Mouse (Mus musculus) MEL (cell line): ENCODE data around the gene Neurod2.

Source experiments
- JUND ChIP-seq: IDR thresholded peaks from 2 replicates; pipeline ENCODE4 v1.6.1; 2011; ENCODE audit warnings: low read depth, mild to moderate bottlenecking, improper control_type of control experiment, low read length
- KAT2A ChIP-seq: conservative IDR thresholded peaks from 2 replicates; pipeline ENCODE4 v1.6.1; 2012; ENCODE audit warnings: low read depth, low read length, improper control_type of control experiment, inconsistent platforms
- POLR2A ChIP-seq, 2 experiments: IDR thresholded peaks; 2 replicates each; pipeline ENCODE4 v1.6.1; 2011 to 2012; ENCODE audit warnings: low read length in 2 of 2, mild to moderate bottlenecking in 2 of 2, control low read depth in 1 of 2, improper control_type of control experiment in 1 of 2, low read depth in 1 of 2, moderate library complexity in 1 of 2; ENCODE audit not compliant: control insufficient read depth in 1 of 2, insufficient read depth in 1 of 2, poor library complexity in 1 of 2
- TAL1 ChIP-seq: IDR thresholded peaks from 2 replicates; pipeline ENCODE4 v1.6.1; 2012; ENCODE audit warnings: mild to moderate bottlenecking, inconsistent platforms, low read length, moderate library complexity, mixed read lengths
- TCF12 ChIP-seq: IDR thresholded peaks from 2 replicates; pipeline ENCODE4 v1.6.1; 2014; ENCODE audit warnings: low read depth, mild to moderate bottlenecking, inconsistent platforms, low read length, improper control_type of control experiment, moderate library complexity
- USF1 ChIP-seq: IDR thresholded peaks from 2 replicates; pipeline ENCODE4 v1.6.1; 2014; ENCODE audit warnings: low read depth, mild to moderate bottlenecking, inconsistent platforms, low read length, improper control_type of control experiment, moderate library complexity
- ZC3H11A ChIP-seq: IDR thresholded peaks from 2 replicates; pipeline ENCODE4 v1.6.1; 2012; ENCODE audit warnings: low read depth, mild to moderate bottlenecking, inconsistent platforms, low read length, improper control_type of control experiment
- ZNF384 ChIP-seq: IDR thresholded peaks from 2 replicates; pipeline ENCODE4 v1.6.1; 2012; ENCODE audit warnings: low read depth, mild to moderate bottlenecking, inconsistent platforms, low read length, improper control_type of control experiment

- TF ChIP-seq TCF12 (no peak), JUND (no peak), POLR2A (IDR thresholded peaks at IDR 0.05; ENCODE audit: control insufficient read depth in 1 of 2, insufficient read depth in 1 of 2, low read depth in 1 of 2, low read length in 2 of 2, poor library complexity in 1 of 2) (no peak), TAL1 (no peak), USF1 (no peak), ZNF384 (no peak), ZC3H11A (no peak), KAT2A (no peak)
Observed at GRCm38 (mm10) chr11:98347385-98348082, 18.1 kb upstream of the Neurod2 start.
